Mouse (Mus musculus) kidney, adult 2 months (tissue): ENCODE measurements around the gene D17H6S53E.

Experiments used
- CTCF ChIP-seq: fragments of 200-500 bp; conservative IDR thresholded peaks from 2 replicates; pipeline ENCODE4 v1.5.1; 2011; ENCODE audit warnings: low read depth, mild to moderate bottlenecking, control low read depth, low read length, moderate library complexity, mixed read lengths; ENCODE audit not compliant: insufficient read depth, insufficient read length
- POLR2A ChIP-seq: fragments of 200-500 bp; IDR thresholded peaks from one replicate; pipeline ENCODE4 v1.6.1; 2011; ENCODE audit warnings: low read depth, low read length, control low read depth

DNA sequence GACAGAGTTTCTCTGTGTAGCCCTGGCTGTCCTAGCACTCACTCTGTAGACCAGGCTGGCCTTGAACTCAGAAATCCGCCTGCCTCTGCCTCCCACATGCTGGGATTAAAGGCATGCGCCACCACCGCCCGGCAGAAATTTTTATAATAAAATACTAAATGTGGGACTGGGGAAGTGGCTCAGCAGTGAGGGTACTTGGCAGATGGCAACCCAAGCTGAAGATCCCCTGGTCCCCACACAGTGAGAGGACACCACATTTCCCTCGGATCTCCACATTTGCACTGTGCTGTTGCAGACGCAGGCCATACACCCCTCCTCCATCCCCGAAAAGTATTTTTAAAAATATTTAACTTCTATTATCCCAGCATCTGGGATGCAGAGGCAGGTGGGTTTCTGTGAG, 7.3 kb downstream of the D17H6S53E start:
- TF ChIP-seq CTCF (no peak), POLR2A (no peak)
